Mouse (Mus musculus) right cerebral cortex, postnatal 36 days (tissue): ENCODE measurements at regions not wholly inside any gene's neighbourhood (a gene's known extent, or its start where the extent isn't known, plus 50 kb on each side); places are given as distances from the start of the nearest gene placed in this dataset.

Experiments
- DNase-seq, 2 experiments: peaks; one replicate each; pipeline ENCODE4 v3.0.0; 2022; ENCODE audit warnings: low spot score in 2 of 2, mixed read lengths in 1 of 2

GRCm38 (mm10) chr3:144378524-144379225, 173.7 kb upstream of the Lmo4 start:
- DNase-seq: no peak

GRCm38 (mm10) chr3:144377626-144378523, 172.9 kb upstream of the Lmo4 start:
- DNase-seq: no peak

GRCm38 (mm10) chr3:144376463-144377402, 171.7 kb upstream of the Lmo4 start:
- no peak for DNase-seq

GRCm38 (mm10) chr3:144375725-144376412, 170.8 kb upstream of the Lmo4 start:
- no peak for DNase-seq

- DNase-seq: no peak
Measured at GRCm38 (mm10) chr3:144368300-144368699, 163.3 kb upstream of the Lmo4 start.

- DNase-seq: no peak
Measured at GRCm38 (mm10) chr3:144367766-144368116, 162.7 kb upstream of the Lmo4 start.

GRCm38 (mm10) chr3:144366976-144367765, 162.2 kb upstream of the Lmo4 start:
- no peak for DNase-seq

GRCm38 (mm10) chr3:144365894-144366293, 160.9 kb upstream of the Lmo4 start:
- DNase-seq: no peak

- DNase-seq: no peak
Measured at GRCm38 (mm10) chr3:144362472-144362871, 157.5 kb upstream of the Lmo4 start.

- DNase-seq: no peak
Measured at GRCm38 (mm10) chr3:144361203-144361978, 156.4 kb upstream of the Lmo4 start.

GRCm38 (mm10) chr3:144356948-144357295, 151.9 kb upstream of the Lmo4 start:
- no peak for DNase-seq

- no peak for DNase-seq
Measured at GRCm38 (mm10) chr3:144356103-144356947, 151.3 kb upstream of the Lmo4 start.

- DNase-seq: no peak
Measured at GRCm38 (mm10) chr3:144352559-144352958, 147.5 kb upstream of the Lmo4 start.

GRCm38 (mm10) chr3:144348431-144348830, 143.4 kb upstream of the Lmo4 start:
- no peak for DNase-seq

GRCm38 (mm10) chr3:144335237-144335636, 130.2 kb upstream of the Lmo4 start:
- no peak for DNase-seq

- no peak for DNase-seq
Measured at GRCm38 (mm10) chr3:144334201-144334600, 129.2 kb upstream of the Lmo4 start.

- no peak for DNase-seq
Measured at GRCm38 (mm10) chr3:144332353-144332752, 127.3 kb upstream of the Lmo4 start.

- no peak for DNase-seq
Measured at GRCm38 (mm10) chr3:144329117-144329516, 124.1 kb upstream of the Lmo4 start.

GRCm38 (mm10) chr3:144327235-144327760, 122.3 kb upstream of the Lmo4 start:
- no peak for DNase-seq
